Mouse (Mus musculus): ENCODE results near the gene Eef1g.
"Not testable (repeated sequence)": the region's sequence is repeated elsewhere in the genome, so short reads cannot be mapped to it uniquely, and the experiment has no call there.

Gene Eef1g

DNA sequence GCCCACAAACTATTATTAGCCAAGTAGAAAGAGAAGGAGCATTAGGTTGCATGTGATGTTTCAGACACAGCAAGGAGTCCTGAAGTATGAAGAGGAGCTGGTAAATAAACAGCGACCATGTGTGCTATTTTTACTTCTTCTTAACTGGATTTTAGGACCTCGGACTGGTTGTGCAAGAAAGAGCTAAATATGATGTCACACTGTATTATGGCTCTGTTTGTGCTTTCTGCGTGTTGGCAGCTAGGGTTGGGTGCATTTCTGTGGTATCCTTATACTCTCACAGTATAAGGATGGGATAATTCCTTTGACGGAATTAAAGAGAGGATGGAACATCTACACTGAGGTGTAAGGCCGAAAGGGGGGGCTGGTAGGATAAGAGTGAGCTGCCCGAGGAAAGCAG lies 21.6 kb upstream of the Eef1g start:
- no peak for DNase-seq (ENCODE audit: low spot score in 2 of 2)

DNA sequence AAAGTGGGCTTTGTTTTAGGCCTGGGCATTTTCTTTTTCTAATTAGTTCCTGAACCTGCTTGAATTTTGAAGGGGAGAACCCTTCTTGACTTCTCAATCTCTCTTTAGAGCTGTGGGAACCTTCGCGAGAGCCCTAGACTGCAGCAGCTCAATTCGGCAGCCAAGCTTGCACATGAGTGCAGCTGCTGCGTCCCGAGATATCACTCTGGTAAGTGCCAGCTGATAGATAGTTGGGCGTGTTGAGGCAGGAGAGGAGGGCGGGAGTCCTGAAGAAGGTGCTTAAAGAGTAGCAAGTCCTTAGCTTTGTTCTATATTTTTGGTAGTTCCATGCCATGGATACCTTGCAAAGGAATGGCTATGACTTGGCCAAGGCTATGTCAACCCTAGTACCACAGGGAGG lies 19.9 kb upstream of the Eef1g start:
- no peak for DNase-seq (ENCODE audit: low spot score in 2 of 2)

GRCm38 (mm10) chr19:8950190-8950589 lies 16.7 kb upstream of the Eef1g start:
- DNase-seq (ENCODE audit: low spot score in 2 of 2), result no peak

- DNase-seq (ENCODE audit: low spot score in 2 of 2), result no peak
These were observed 14.6 kb upstream of the Eef1g start for GRCm38 (mm10) chr19:8952241-8952640.

GRCm38 (mm10) chr19:8953135-8954039 lies 13.5 kb upstream of the Eef1g start, which contains the start of gene Tut1:
Gene Tut1 (plus strand): TSS chr19:8953847.
- peak; percentile 88 to 94 for DNase-seq (ENCODE audit: low spot score in 2 of 2)

DNA sequence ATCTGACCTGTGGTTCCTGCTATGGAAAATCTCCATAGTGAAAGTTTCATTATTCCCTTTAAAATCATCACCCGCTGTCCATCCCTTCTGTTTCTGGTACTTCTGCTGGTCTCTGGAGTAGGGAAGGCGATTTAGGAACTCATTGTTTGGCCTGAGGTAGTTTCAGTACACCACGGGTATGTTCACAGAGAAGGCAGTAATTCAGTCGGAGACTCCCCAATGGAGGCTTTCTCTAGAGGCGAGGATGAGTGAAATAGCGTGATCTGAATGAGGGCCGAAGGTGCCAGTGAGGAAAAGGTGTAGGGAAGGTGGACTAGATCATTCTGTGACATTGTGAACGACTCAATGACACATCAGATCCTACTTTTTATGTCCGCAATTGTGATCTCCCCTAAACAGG lies 12.7 kb upstream of the Eef1g start:
- DNase-seq (ENCODE audit: low spot score in 2 of 2), result no peak

GRCm38 (mm10) chr19:8962256-8962655 lies 4.6 kb upstream of the Eef1g start:
- DNase-seq (ENCODE audit: low spot score in 2 of 2), result no peak

GRCm38 (mm10) chr19:8965075-8965474 lies 1.8 kb upstream of the Eef1g start:
- DNase-seq (ENCODE audit: low spot score in 2 of 2), result no peak

GRCm38 (mm10) chr19:8965771-8966170 lies 1.1 kb upstream of the Eef1g start:
- DNase-seq (ENCODE audit: low spot score in 2 of 2), result no peak

DNA sequence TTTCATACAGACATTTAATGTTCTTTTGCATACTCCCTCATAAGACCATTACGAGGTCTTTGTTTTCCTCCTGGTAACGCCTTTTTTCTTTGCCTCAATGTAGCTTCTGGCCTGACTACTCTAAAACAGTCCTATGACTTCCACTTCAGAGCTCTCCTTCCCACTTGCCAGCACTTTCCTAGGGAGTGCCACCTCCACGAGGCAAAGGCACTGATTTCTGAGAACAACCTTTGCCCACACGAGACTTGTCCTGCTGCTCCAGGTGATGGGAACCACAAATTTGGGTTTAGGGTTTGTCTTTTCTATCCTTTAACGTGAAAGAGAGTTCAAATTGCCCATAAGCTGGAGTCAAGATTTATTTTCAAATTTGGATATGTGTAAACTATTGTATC lies 647 bp upstream of the Eef1g start:
- DNase-seq (ENCODE audit: low spot score in 2 of 2), result no peak

- no peak for DNase-seq (ENCODE audit: low spot score in 2 of 2)
These were observed 517 bp downstream of the Eef1g start for GRCm38 (mm10) chr19:8967373-8967743.

DNA sequence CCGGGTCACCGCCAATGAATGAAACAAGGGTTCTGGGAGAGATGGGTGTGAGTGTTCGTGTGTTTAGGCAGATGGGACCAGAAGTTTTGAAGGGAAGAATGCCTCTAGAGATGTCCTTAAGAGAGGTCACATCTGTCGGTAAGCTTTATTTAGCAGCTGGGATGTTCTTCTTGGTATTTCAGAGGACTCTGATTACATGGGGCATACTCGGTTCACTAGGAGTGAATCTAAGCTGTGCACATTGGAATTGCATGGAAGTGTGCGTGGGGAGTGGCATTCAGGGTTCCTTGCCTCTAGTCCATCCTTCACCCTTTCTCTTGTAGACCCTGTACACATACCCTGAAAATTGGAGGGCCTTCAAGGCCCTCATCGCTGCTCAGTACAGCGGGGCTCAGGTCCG lies 1.1 kb downstream of the Eef1g start:
- DNase-seq (ENCODE audit: low spot score in 2 of 2), result no peak

DNA sequence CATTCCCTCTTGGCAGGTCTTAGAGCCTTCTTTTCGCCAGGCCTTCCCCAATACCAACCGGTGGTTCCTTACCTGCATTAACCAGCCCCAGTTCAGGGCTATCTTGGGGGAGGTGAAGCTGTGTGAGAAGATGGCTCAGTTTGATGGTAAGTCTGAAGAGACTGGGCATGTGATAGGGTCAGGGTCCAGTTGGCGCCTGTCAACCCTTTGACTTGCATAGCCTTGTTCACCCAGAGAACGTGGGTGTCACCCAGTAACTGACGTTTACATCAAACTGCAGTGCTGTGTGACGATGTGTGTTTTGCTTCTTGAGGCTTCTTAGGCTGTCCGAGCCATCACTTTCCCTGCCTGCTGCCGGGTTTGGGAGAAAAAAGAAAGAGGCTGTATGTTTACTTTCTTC lies 5.7 kb downstream of the Eef1g start:
- not testable (repeated sequence) for DNase-seq (ENCODE audit: low spot score in 2 of 2)

DNA sequence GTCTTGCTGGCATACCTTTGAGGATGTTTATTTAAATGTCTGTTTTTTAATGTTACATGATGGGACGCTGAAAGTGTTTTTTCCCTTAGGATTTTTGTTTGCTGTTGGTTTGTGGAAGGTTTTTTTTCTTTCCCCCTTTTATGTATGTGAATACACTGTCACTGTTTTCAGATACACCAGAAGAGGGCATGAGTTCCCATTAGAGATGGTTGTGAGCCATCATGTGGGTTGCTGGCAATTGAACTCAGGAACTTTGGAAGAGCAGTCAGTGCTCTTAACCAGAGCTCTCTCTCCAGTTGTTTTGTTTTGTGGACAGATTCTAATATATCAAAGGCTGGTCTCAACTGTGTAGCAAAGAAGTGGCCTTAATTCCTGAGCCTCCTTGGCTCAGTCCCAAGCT lies 7.8 kb downstream of the Eef1g start:
- DNase-seq (ENCODE audit: low spot score in 2 of 2), result no peak

GRCm38 (mm10) chr19:8975491-8975890 lies 8.7 kb downstream of the Eef1g start:
- no peak for DNase-seq (ENCODE audit: low spot score in 2 of 2)

GRCm38 (mm10) chr19:8976535-8976934 lies 9.7 kb downstream of the Eef1g start:
- no peak for DNase-seq (ENCODE audit: low spot score in 2 of 2)

DNA sequence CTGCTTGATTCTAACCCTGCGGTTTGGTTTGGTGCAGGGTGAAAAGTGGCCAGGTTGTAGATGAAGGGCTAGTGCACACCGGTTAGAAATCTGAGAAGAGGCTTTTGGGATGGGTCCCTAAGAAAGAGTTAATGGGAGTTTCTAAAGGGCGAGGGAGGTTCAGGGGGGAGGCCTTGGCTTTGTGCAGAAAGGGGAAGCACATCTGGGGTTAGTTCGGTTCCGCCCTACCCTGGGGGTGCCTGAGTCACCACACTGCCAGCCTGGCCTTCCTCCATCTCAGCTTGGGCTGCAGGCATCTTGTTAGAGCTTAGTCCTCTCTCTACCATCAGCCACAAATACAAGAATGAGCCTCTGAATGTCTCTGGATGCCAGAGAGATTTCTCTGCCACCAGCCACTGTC lies 13.9 kb downstream of the Eef1g start:
- no peak for DNase-seq (ENCODE audit: low spot score in 2 of 2)

DNA sequence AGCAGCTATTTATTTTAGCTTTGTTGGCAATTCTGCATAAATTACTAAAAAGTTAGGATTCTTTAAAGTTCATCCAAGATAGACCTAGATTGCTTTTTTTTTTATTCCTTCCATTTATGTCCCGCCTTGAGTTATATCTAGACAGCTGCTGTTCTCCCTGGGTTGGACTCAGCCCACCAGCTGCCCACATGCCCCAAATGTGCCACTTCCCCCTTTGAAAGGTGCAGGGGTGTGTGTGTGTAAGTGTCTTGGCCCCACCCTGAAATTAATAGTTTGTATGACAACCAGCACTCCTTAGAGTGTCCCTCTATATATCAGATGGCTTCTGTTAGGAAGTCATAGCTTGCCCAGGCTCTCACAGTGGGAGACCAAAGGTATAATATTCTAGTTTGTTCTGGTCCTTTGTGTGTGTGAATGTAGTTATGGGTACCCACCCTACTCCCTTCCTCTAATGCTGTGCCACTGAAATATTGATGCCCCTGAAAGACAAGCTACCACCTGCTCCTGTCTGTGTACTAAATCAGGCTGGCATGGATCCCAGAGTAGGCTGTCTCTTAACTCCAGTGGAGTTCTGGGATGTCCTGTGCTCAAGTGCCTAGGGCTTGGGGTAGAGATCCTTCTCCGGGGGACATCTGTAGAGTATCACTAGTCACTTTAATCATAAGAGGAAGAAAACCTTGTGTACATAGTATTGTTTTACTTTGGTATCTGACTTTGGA lies 14.8 kb downstream of the Eef1g start:
- no peak for DNase-seq (ENCODE audit: low spot score in 2 of 2)

DNA sequence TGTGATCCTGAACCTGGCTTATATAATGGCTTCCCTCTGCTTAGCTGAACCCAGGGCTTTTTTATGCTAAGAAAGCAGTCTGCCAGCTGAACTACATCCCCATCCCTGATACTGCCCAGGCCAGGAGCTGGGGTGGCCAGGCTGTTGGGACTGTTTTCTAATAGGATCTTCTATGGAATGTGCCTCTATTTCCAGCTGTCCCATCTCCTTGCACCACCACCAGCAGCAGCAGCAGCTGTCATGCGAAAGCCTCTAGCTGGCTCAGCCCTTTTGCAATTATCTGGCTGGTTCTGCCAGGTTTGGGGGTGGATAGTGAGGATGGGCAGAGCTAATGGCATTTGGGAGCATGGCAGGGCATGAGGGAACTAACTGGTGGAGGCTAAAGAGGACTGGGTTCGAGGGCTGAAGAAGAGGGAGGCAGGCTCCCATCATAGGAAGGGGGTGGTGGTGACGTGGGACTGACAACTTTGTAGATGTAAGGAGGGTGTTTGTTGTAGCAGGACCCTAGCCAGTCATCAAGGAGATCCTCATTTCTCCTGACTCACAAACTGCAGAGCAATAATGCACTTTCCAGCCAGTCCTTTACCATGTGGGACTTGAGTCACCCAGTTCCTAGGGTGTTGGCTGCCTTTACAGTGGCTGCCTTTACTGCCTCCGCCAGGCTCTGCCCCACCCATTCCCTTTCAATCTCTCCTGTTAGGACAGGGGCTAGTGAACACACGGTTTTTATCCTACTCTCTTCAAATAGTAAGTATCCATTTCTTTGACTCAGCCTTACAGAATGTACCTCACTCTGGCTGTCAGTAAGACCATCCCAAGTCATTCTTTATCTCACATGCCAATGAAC lies 15.7 kb downstream of the Eef1g start:
- no peak for DNase-seq (ENCODE audit: low spot score in 2 of 2)

DNA sequence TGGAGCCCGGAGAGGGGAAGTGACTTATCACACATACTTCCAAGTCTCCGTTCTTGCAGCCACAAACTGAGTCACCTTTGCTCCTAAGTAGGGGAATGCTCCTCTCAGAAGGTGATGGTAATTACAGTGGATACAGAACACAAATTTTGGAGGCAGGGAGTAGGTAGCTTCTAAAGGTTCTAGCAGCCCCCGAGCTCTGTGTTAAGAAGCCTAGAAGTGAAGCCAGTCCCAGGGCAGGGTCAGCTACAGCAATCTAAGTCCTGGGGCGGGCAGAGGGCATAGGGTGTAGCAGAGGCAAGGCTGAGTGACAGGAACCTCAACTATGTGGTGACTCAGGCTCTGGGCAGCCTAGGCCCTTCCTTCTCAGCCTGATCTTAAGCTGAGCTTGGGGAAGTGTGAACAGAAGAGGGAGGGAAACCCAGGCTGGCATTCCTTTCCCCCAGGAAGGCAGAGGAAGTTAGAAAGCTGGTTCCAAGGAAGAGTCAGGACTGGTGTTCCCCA lies 16.4 kb downstream of the Eef1g start:
- no peak for DNase-seq (ENCODE audit: low spot score in 2 of 2)

- no peak for DNase-seq (ENCODE audit: low spot score in 2 of 2)
These were observed 17.5 kb downstream of the Eef1g start for GRCm38 (mm10) chr19:8984255-8984868.

DNA sequence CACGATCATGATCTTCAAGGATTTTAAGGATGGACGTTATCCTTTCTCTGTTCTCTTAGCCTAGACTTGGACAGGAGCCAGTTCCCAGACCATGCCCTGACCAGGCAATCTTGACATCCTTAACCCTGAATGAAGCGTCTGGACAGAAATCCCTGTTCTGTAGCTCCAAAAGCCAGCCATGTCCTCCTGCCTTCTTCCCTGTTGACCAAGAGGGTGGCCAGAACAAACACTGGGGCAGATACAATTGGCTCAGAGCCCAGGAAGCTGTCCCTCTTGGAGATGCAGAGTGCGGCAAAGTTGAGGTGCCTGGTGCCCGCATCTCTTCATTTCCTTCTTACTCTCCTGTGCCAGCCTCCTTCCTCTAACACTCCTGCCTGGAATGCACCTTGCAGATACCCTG lies 19.1 kb downstream of the Eef1g start:
- no peak for DNase-seq (ENCODE audit: low spot score in 2 of 2)

Data from frontal cortex, postnatal 14 days (tissue).